Mouse (Mus musculus): ENCODE measurements around the gene Egfr. TPM values are rescaled to one million over a fixed set of nuclear protein-coding genes. Genes with fewer than 3 reads are reported as not detected.

Egfr gene
- polyA plus RNA-seq, 1 experiment, result 1.7 TPM

GRCm38 (mm10) chr11:16781604-16782003, 29.6 kb downstream of the Egfr start:
- H3K4me3 ChIP-seq (ENCODE audit: control insufficient read depth, low read depth, low read length), result no peak overlapping the region
- no peaks in the 10 kb centered on the region for H3K4me1 ChIP-seq (ENCODE audit: control insufficient read depth, insufficient read depth, low read length)
- TF ChIP-seq POLR2A (IDR thresholded peaks at IDR 0.05; ENCODE audit: control insufficient read depth, low read depth, low read length) (no peak), CTCF (IDR thresholded peaks at IDR 0.05; ENCODE audit: control insufficient read depth, insufficient read depth, insufficient replicate concordance, low read depth, low read length) (no peak)
- H3K36me3 ChIP-seq (ENCODE audit: control insufficient read depth, insufficient read depth, low read length), result no peaks in the 10 kb centered on the region
- no peaks in the 10 kb centered on the region for H3K27me3 ChIP-seq (ENCODE audit: control insufficient read depth, insufficient read depth, low read length)
- H3K27ac ChIP-seq (ENCODE audit: control insufficient read depth, insufficient read depth, low read depth, low read length), result no peak overlapping the region

DNA sequence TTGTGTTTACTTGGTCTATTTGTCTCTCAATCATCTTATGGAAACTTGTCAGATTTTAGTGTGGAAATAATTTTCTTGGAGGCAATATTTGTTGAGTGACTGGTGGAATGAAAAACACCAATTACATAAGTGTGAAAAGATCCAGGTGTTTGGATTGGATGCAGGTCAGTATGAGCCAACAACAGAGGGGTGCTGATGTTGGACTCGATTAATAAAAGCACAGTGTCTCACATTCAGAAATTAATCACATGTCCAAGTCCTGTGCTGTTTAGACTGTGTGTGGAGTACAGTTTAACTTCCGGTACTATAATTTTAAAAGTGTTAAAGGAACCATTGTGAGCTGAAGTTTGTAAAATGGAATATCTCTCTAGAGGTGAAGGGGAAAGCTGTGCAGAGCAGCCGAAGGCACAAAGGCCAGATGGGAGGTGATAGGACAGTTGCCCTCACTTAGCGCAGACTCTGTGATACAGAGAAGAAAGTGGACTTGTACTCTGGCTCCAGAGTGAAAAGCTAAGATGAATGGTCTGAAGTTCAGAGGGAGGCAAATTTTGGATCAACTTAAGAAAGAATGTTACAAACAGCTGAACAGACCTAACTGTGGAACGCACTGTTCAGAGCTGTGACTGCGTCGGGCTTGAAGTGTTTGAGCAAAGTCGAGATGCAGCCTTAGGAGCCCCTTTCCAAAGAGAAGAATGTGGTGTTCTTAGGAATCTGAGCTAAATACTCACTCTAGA, 32.1 kb downstream of the Egfr start:
- H3K27me3 ChIP-seq (ENCODE audit: control insufficient read depth, insufficient read depth, low read length), result no peaks in the 10 kb centered on the region
- no peak for TF ChIP-seq CTCF (IDR thresholded peaks at IDR 0.05; ENCODE audit: control insufficient read depth, insufficient read depth, insufficient replicate concordance, low read depth, low read length)
- no peak for TF ChIP-seq POLR2A (IDR thresholded peaks at IDR 0.05; ENCODE audit: control insufficient read depth, low read depth, low read length)
- H3K4me3 ChIP-seq (ENCODE audit: control insufficient read depth, low read depth, low read length), result no peak overlapping the region
- H3K4me1 ChIP-seq (ENCODE audit: control insufficient read depth, insufficient read depth, low read length), result no peaks in the 10 kb centered on the region
- no peak overlapping the region for H3K27ac ChIP-seq (ENCODE audit: control insufficient read depth, insufficient read depth, low read depth, low read length)
- no peaks in the 10 kb centered on the region for H3K36me3 ChIP-seq (ENCODE audit: control insufficient read depth, insufficient read depth, low read length)

GRCm38 (mm10) chr11:16792638-16793585, 40.9 kb downstream of the Egfr start:
- Histone ChIP-seq H3K27me3 (ENCODE audit: control insufficient read depth, insufficient read depth, low read length) (no peaks in the 10 kb centered on the region), H3K36me3 (ENCODE audit: control insufficient read depth, insufficient read depth, low read length) (no peaks in the 10 kb centered on the region), H3K27ac (ENCODE audit: control insufficient read depth, insufficient read depth, low read depth, low read length) (no peak overlapping the region), H3K4me1 (ENCODE audit: control insufficient read depth, insufficient read depth, low read length) (no peaks in the 10 kb centered on the region), H3K4me3 (ENCODE audit: control insufficient read depth, low read depth, low read length) (no peak overlapping the region)
- no peak for TF ChIP-seq POLR2A (IDR thresholded peaks at IDR 0.05; ENCODE audit: control insufficient read depth, low read depth, low read length)
- TF ChIP-seq CTCF (IDR thresholded peaks at IDR 0.05; ENCODE audit: control insufficient read depth, insufficient read depth, insufficient replicate concordance, low read depth, low read length), result no peak

DNA sequence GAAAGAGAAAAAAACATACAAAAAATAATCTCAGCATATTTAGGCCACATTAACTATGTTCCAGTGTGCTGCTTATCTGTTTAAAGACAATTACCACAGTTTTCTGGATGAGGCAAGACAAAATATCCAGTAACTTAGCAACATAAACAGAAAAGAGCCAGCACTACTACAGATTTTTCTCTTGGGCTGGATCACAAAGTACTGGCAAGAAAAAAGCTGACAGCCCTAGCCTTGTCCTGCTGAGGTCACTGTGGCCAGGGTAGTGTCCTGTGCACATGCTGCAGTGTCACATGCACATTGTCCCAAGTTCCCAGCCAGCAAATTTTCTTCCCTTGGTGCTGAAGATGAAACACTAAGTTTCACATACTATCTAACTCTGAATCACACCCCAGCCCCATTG, 43.0 kb downstream of the Egfr start:
- Histone ChIP-seq H3K4me1 (ENCODE audit: control insufficient read depth, insufficient read depth, low read length) (no peaks in the 10 kb centered on the region), H3K4me3 (ENCODE audit: control insufficient read depth, low read depth, low read length) (no peak overlapping the region), H3K27me3 (ENCODE audit: control insufficient read depth, insufficient read depth, low read length) (no peaks in the 10 kb centered on the region), H3K27ac (ENCODE audit: control insufficient read depth, insufficient read depth, low read depth, low read length) (no peak overlapping the region), H3K36me3 (ENCODE audit: control insufficient read depth, insufficient read depth, low read length) (no peaks in the 10 kb centered on the region)
- TF ChIP-seq CTCF (IDR thresholded peaks at IDR 0.05; ENCODE audit: control insufficient read depth, insufficient read depth, insufficient replicate concordance, low read depth, low read length) (no peak), POLR2A (IDR thresholded peaks at IDR 0.05; ENCODE audit: control insufficient read depth, low read depth, low read length) (no peak)

DNA sequence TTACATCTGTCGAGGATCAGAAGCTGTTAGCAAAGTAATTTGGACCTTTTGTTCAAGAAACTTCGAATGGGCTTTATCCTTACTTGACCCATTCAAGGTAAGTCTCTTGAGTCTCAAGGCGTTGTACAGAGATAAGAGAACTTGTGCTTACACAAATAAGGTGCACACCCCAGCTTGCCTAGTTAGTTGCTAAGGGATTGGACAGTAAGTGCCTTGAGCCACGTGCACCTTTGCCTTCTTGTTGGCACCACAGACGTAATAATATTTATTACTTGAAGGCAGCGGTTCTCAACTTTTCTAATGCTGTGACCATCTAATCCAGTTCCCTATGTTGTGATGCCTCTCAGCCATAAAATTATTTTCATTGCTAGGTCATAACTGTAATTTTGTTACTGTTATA, 43.5 kb downstream of the Egfr start:
- no peak for TF ChIP-seq POLR2A (IDR thresholded peaks at IDR 0.05; ENCODE audit: control insufficient read depth, low read depth, low read length)
- TF ChIP-seq CTCF (IDR thresholded peaks at IDR 0.05; ENCODE audit: control insufficient read depth, insufficient read depth, insufficient replicate concordance, low read depth, low read length), result no peak
- no peaks in the 10 kb centered on the region for H3K36me3 ChIP-seq (ENCODE audit: control insufficient read depth, insufficient read depth, low read length)
- H3K27me3 ChIP-seq (ENCODE audit: control insufficient read depth, insufficient read depth, low read length), result no peaks in the 10 kb centered on the region
- H3K4me3 ChIP-seq (ENCODE audit: control insufficient read depth, low read depth, low read length), result no peak overlapping the region
- H3K27ac ChIP-seq (ENCODE audit: control insufficient read depth, insufficient read depth, low read depth, low read length), result no peak overlapping the region
- H3K4me1 ChIP-seq (ENCODE audit: control insufficient read depth, insufficient read depth, low read length), result no peaks in the 10 kb centered on the region

DNA sequence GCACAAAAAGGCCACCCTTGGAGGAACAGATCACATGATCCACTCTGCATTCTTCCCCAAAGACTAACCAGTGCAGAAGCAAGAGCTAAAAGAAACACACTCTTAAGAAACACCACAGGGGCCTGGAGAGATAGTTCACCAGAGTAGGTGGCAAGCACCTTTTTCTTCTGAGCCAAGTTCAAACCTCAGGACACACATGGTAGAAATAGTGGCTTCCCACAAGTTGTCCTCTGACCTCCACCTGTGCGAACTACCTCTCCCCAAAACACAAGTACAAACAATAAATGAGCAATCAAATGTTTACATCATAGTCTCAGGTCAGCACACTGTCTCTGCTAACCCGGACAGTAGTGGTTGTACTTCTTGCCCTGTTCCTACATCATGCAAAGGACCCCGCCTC, 45.5 kb downstream of the Egfr start:
- Histone ChIP-seq H3K36me3 (ENCODE audit: control insufficient read depth, insufficient read depth, low read length) (no peaks in the 10 kb centered on the region), H3K4me3 (ENCODE audit: control insufficient read depth, low read depth, low read length) (no peak overlapping the region), H3K27ac (ENCODE audit: control insufficient read depth, insufficient read depth, low read depth, low read length) (no peak overlapping the region), H3K4me1 (ENCODE audit: control insufficient read depth, insufficient read depth, low read length) (no peaks in the 10 kb centered on the region), H3K27me3 (ENCODE audit: control insufficient read depth, insufficient read depth, low read length) (no peaks in the 10 kb centered on the region)
- no peak for TF ChIP-seq CTCF (IDR thresholded peaks at IDR 0.05; ENCODE audit: control insufficient read depth, insufficient read depth, insufficient replicate concordance, low read depth, low read length)
- TF ChIP-seq POLR2A (IDR thresholded peaks at IDR 0.05; ENCODE audit: control insufficient read depth, low read depth, low read length), result no peak

DNA sequence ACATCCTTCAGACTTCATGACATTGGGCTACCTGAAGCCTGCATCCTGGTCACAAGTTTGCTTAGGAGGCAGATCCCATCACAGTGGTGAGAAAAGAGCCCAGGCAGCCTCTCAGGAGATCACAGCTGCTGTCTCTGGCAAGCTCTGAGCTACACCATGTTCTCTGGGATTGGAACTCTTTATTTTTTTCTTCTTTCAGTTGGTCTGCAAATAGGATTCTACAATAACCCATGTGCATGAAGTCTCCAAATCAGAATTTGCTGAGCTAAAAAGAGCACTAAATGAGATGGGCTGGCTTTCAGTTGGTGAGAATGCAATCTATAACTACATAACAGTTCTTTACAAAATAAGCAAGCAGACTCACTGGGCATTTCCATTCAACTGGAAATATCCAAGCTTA, 46.1 kb downstream of the Egfr start:
- no peak for TF ChIP-seq CTCF (IDR thresholded peaks at IDR 0.05; ENCODE audit: control insufficient read depth, insufficient read depth, insufficient replicate concordance, low read depth, low read length)
- no peak for TF ChIP-seq POLR2A (IDR thresholded peaks at IDR 0.05; ENCODE audit: control insufficient read depth, low read depth, low read length)
- Histone ChIP-seq H3K27ac (ENCODE audit: control insufficient read depth, insufficient read depth, low read depth, low read length) (no peak overlapping the region), H3K36me3 (ENCODE audit: control insufficient read depth, insufficient read depth, low read length) (no peaks in the 10 kb centered on the region), H3K27me3 (ENCODE audit: control insufficient read depth, insufficient read depth, low read length) (no peaks in the 10 kb centered on the region), H3K4me3 (ENCODE audit: control insufficient read depth, low read depth, low read length) (no peak overlapping the region), H3K4me1 (ENCODE audit: control insufficient read depth, insufficient read depth, low read length) (no peaks in the 10 kb centered on the region)

All from testis, adult 2 months (tissue).